Mouse (Mus musculus) ovary, adult 18-20 months (tissue): Measurements from ENCODE around the gene 9030624G23Rik.
"Not testable (repeated sequence)": the region's sequence is repeated elsewhere in the genome, so short reads cannot be mapped to it uniquely, and the experiment has no call there.

Source experiments
- DNase-seq: peaks from one replicate; pipeline ENCODE4 v3.0.0; 2022; ENCODE audit warnings: low spot score, mixed read lengths

Gene 9030624G23Rik

GRCm38 (mm10) chr12:24097108-24097520 is at the start of gene 9030624G23Rik:
Gene 9030624G23Rik (minus strand): TSS chr12:24097246.
- DNase-seq = peak; percentile 51

GRCm38 (mm10) chr12:24083096-24083495 is 13.9 kb downstream of the 9030624G23Rik start:
- DNase-seq = not testable (repeated sequence)
